Mouse (Mus musculus): ENCODE data around the gene Mctp2. TPM values are rescaled to one million over a fixed set of nuclear protein-coding genes. Genes with fewer than 3 reads are reported as not detected.

Gene Mctp2
- total RNA-seq, 2 experiments from 2014 or later = 1.1 to 3.3 TPM

DNA sequence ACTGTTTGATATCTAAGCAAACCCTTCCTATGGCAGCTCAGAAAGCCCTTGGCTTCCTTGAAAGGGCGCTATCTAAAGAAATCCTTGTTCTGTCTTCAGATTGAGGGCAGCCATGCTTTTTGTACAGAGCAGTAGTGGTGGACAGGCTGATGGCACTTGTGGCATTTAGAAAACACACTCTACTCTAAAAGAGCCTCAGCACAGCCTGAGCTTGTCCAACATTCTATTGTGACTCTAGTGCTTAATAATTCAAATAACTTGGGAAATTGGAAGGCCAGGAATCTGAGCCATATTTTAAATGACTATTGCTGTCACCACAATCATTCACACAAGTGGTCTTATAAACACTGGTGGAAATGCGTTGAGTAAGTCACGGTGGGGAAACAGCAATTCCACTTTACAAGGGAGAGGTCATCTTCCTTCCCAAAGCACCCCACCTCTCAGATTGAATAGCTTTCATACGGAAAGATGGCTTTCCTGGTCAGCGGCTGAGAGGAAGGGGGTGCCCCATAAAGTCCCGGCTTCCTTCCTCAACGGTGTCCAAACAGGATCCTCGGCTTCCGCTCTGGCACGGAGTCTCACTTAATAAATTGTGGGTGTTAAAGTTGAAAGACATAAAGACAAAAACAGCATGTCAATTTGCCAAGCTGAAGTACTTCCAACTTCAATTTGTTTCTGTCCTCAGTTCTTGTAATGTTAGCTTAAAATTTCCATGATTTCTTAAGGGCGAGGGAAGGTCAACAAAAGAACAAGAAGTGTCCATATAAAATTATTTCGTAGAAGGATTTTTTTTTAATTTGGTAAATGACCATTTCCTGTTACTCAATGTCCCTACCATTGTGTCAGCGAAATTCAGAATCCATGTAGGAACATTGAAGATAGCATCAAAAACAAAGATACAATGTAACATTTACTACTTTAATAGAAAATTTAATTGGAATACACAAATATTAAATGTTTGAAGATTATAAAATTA is 140.4 kb downstream of the Mctp2 start:
- peak; percentile 61 to 64 for DNase-seq

DNA sequence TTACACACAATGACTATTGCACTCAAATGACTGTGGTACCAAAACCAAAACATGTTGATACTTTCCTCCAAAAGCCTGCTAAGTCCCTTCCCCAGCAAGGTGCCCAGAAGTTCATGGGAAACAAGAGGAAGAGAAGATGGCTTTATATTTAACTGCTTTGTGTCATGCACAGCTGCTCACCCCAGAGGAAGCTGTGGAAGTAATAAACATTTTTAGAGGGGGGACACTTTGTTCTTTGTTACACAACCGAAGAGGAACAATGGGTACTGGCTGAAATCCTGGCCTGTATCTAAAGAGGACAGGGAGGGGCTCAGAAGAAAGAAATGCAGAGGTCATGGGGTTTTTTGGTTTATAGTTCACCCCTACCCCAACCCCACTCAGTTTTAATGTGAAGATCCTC is 144.2 kb downstream of the Mctp2 start:
- no peak for DNase-seq

DNA sequence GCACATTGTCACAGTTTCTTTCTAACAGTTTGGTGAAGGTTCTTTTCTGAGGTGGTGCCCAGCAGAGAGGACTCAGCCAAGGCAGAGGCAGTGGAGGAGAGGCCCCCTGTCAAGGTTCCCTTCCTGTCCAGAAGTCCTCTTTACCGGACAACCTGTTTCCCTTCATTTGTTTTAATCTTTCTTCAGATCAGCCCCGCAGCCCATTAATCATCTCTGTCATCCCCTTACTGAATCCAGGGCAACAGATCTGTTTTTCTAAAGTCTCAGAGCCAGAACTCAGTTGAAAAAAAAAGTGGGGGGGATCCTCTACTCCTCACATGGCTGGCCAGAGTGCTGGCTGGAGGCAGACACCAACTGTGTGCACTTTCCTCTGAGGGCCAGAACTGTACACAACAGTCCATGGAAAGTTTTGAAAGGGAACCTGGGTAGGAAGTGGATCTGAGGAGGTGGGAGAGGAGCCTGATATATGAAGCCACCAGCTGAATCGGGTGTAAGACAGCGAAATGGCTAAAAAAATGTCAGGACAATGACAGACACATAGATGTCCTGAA is 146.8 kb downstream of the Mctp2 start:
- DNase-seq = peak in 1 of 2 experiments; percentile 21

DNA sequence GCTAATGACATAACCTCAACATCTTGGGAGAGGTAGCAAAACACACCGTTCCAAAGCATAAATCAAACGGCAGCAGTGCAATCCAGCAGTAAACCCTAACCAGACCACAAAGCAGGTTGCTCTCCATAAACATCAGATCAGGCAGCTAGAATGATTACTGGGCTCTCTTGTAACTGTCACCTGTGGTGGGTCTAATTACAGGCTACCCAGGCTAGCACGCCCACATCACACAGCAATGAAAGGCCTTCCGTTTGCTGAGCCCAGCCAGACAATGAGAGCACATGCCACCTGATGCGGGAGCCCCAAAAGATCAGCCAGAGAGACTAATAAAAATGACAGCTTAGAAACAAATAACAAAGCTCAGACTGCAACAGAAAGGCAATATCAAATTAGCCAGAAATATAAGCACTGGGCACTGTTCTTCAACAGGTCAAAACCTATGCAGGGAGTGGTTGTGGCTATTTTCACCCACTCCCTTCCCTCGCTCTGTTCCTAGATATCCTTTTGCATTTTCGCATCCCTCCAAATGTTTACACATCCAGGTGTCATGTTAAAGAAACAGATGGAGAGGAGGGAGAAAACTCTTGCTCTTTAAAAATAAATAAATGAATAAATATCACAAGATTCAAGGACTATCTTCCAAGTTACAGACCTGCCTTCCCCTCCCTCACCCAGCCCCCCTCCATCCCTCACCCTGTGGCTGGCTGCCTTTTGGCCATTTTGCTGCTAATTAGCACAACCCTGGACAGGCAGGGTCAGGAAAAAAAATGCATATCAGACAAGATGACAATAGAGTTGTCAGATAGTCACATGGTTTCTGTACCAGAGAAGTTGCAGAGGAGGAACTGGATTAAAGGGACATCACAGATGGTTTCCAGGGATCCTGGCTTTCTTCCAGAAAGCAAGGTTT is 155.4 kb downstream of the Mctp2 start:
- no peak for DNase-seq

DNA sequence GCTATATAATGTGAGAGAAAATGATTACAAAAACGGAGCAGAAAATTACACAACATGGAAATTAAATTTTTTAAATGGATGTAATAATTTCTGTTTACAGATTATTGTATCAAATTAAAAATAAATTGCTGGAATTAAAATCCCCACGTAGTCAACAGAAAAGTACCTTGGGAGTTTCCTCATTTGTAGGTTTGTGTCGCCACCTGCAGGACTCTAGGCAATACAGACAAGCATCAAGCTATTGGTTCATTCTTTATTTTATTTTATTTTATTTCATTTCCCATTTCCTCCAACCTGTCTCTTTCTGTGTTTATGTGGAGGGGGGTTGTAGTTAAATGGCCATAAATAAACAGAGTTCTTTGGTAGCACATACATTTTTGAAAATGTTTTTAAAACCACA is 157.3 kb downstream of the Mctp2 start:
- peak; percentile 40 to 55 for DNase-seq

DNA sequence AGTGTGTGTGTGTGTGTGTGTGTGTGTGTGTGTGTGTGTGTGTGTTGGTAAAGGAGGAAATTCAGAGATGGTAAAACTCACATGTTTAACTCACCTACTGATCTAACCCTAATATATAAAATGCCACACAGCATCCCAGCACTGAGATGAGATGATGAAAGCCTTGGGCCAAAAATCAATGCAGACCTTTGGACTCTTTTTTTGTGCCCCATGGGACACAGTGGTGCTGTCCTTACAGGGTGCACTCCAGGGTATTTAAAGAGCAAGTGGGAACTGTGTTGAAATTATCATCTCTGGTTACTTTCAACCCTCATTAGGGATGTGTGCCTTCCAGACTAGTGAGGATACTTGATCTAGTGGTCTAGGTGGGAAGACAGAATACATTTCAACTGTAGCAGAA is 159.6 kb downstream of the Mctp2 start:
- no peak for DNase-seq

DNA sequence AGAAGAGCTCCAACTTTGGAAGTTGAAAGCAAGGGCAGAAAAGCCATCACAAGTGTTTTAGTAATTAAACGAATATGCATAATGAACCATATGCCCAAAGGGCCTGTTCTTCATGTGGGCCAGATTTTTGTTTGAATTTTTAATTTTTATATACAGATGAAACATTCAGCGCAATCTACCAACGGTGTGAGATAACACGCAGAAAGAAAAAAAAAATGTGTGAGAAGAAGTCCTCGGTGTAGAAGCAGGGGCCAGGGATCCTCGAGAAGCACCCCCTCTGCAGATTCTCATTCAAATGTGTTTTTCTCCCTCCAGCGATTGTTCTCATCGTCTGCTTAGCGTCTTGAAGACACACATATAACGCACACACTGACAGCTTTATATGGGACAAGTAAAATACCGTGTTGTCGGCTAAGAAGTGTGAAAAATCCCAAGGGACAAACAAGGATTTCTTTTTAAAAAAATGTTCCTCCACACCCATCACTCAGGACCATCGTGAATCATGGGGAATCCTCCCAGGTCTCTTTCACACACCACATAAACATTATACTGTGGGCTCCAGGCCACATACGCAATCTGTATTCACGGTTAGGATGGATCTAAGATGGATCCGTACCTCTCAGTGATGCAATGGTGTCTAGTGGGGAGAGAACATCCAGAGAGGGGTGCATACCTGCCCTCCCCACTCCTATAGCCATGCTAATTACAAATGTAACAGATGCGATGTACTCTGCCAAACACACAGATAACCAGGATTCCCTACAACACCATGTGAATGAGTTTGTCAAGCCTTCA is 160.5 kb downstream of the Mctp2 start:
- DNase-seq = no peak

DNA sequence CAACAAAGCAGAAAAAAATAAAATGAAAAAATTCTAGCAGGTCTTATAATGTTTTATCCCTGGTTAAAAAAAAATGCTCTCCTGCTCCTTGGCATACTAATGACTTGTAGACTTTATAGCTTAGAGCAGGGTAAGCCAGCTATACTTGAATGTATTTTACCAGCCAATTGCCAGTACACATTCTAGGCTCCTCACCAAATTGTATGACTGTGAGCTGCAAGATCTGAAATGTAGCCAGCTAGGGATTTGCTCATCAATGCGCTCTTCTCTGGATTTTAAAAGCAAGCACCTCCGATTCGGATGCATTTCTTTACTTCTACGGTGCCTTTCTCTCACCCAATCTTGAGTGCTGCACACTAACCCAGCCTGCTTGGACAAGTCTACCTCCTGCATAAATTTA is 167.7 kb downstream of the Mctp2 start:
- DNase-seq = no peak

DNA sequence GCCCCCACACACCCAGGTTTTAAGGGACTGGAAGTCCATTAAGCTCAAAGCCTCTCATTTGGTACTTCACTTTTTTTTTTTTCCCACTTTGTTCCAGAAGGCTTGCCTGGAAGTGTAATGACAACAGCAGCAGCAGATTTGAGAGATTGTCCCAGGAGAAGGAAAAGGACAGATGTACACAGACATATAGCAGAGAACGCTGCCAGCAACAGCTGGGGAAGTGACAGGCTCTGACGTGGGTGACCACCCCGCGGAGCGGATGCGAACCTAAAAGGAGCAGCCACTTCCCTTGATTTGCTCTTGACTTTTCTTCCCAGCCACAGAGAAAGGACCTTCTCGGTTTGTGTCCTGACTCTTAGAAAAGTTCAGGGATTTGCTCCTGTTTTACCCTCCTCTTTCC is 185.4 kb downstream of the Mctp2 start:
- DNase-seq = no peak

DNA sequence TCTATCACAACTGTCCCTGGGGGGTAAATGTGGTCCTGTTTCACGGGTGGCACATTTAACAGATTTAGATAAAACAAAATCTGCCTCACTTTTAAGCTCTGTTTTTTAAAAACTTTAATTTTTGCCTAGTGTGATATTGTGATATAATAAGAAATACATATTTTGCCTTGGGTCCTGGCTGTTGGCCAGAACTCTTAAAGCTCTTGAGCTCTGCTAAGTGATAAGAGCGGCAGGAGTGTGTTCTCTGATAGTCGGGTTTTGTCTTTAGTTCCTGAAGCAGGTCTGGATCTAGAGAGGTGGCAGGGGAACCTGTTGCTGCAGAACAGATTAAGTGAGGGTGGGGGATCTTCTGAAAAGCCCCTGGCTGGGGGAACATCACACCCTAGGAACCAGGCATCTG is 186.7 kb downstream of the Mctp2 start:
- no peak for DNase-seq

DNA sequence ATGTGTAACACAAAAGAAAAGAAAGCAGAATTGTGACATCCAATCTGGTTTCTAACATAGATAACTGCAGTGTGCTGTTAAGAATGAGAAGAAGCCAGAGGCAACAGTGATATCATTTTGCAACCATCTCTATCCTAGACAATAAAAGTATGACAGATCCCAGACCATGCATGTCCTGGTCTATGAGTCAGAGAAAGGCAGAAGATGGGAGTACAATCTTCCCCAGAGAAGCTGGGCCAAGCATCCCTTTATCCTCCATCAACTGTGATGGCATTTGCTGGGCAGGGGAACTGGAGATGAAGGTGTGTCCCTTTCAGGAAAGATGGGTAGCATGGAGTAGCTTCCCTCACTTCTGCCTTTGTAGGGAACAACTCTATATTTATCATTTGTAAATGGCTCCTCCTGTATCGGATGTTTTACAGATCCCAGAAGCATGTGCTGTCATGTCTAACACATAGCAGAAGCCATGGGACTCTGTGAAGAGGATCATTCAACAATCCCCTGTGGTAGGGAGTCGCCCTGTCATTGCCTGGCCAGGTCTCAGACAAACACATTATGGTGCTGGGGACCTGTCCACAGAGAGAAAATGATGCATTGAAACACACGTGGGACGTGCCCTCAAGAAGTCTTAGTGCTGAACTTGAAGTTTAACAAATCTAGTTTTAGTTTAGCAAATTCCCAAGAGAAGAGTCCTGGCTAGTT is 188.9 kb downstream of the Mctp2 start:
- no peak for DNase-seq

DNA sequence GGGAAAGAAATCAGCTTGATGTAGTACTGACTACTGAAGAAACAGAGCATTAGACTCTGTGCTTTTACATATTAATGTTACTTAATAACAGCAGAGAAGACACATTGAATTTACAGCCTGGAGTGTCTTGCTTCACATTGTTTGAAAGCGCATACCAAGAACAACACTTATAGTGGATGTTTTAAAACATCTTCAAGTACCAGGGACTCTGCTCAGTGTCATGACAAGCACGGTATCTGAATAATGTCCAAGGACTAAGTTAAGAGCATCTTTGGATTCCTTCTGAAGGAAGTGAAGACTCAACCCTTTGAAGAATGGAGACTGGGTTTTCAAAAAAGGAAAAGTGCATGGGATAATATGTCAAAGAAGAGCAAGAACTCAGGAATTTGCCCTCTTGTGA is 191.3 kb downstream of the Mctp2 start:
- DNase-seq = no peak

DNA sequence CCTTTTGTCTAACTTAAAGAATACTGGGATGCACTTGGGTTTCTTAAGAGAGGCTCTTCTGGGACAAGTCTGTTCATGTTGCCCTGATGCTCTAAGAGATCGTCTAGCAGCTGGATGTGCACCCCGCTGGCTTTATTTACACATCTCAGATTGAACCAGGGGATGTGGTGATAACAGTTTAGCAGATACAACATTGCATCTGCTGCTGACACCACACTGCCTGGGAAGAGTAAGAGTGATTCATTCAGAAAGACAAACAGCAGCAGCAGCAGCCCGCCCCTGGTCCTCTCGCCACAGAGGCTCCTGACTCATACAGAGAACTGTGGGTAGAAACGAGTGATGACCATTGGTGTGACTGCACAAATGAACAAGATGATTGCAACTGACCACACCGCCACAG is 195.8 kb downstream of the Mctp2 start:
- DNase-seq = no peak

DNA sequence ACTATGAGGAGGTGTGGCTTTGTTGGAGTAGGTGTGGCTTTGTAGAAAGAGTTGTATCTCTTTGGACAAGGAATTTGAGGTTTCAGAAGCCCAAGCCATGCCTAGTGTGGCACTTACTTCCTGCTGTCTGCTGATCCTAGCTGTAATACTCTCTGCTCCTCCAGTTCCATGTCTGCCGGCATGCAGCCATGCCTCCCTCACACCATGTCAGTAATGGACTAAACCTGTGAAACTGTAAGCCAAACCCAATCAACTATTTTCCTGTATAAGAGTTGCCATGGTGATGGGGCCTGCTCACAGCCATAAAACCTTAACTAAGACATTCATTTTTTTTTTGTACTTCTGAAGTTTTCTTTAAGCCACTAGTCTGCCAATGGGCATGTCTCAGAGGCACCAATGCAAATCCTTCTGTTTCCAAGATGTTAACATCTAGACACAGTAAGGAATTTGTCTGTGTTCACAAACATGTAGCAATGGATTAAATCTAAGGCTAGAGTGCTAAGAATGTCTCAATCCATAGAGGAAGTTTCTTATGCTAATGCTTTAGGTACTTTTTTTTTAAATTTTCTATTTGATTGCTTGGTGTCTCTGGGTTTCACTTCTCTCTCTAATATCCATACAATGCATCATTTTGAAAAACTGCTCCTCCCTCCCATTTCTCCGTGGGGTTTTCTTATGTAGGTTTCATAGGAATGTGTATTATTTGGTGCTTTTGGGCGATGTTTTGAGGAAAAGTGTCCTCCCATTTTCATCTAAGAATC is 197.6 kb downstream of the Mctp2 start:
- no peak for DNase-seq

DNA sequence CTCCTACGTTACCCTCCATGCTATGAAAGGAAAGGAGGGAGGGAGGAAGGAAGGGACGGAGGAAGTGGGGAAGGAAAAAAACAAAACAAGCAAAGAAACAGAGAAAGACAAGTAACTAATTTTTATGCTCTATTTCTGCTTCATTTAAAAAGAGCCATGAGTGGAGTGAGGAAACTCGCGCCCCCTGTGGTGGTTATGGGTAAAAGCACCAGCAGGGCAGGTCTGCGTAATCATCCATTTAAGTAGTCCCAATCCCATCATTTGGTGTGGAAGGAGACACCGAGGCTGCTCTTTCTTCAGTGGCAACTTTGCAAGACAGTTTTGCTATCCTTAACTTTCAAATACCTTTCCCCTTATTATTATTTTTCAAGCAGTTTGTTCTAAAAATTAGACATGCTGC is 202.2 kb downstream of the Mctp2 start:
- no peak for DNase-seq

DNA sequence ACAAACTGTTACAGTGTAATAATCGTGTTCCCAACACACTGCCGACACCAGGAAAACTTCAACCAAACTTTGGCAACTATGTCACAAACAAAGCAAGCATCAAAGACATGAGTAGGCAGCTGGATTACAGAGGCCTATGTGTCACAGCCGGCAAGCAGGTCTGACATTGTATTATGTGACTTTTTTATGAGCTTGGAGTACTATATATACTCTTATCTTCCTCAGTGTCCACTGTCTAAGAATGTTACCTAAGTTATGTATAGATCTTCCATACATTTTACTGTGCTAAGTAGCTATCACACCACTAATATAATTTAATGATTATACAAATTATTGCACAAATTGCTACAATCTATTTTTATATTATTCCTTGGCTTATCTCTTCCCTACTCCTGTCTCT is 202.8 kb downstream of the Mctp2 start:
- DNase-seq = no peak

DNA sequence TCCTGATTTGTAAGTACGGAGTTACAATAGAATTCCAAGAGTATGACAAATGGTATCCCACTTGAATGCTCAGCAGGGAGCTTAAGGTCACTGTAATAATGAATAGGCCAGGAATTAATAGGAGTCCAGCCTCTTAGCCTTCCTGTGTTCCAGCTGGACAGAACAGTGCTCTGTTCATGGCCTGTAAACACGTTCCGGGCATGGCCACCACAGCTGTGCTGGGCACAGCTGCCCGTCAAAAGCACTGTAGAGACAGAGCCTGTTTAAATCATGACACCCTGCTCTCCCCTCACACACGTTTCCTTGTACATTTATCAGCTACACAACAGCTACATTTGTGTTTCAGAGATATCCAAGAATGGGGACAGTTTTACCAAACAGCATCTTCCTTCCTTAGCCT is 205.7 kb downstream of the Mctp2 start:
- DNase-seq = no peak

DNA sequence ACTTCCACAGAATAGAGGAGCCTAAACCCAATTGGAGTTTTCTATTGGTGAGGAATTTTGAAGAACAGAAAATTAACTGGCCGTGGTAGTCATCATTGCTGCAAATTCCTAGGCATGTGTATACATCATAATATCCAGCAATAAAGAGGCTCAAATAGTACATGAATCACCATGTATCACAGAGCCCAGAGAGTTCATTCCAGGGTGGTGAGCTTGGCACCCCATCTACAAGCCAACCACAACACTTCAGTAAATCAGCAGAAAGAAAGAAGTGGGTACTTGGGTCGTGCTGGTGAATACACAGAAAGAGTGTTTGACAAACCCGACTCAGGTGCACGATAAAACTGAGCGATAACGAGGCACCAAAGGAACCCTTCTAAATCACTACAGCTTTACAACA is 207.8 kb downstream of the Mctp2 start:
- DNase-seq = no peak

DNA sequence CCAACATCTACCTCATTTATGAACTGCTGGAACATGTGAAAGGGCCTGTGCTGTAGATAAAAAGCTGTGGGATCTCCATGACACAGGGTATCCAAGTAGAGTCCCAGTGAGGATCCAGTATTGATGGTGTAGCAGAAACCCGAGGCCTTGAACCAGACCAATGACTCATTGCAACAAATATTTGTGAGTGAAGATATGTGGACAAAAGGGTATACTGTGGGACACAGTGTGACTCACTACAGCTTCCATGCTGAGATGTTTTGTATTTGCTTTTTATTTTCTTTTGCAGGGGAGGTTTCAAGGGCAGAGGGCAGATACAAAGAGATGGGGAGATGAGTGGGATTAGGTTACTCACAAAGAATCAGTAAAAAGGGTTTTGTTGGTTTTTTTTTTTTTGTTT is 209.4 kb downstream of the Mctp2 start:
- no peak for DNase-seq

DNA sequence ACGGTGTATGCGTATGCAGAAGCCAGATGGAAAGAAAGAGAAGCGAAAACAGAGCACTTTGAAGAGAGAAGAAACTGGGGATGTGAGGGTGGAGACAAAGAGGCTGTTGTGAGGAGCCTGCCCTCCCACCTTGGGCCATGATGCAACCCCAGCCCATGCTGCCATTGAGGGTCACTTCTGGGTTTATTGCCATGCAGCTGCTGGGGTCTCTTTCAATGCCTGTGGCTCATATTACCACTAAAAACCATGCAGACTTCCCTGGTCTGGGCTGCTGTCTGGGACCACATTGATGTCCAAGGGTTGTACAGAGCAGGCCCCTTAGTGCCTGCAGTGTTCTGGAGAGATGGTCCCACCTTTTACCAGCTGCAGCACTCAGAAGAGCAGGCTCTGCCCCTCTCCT is 210.0 kb downstream of the Mctp2 start:
- no peak for DNase-seq

Data from adrenal gland, postnatal 36 days (tissue).